Mouse (Mus musculus) embryonic facial prominence, embryonic 15.5 days (tissue): ENCODE results near the gene Cables2. TPM values are rescaled to one million over a fixed set of nuclear protein-coding genes. Genes with fewer than 3 reads are reported as not detected.
A peak's percentile ranks its signal among the peaks of the same experiment; 100 is the strongest.

Source experiments
- ATAC-seq: fragments of 200-750 bp; cut with Nextera tagmentation; 2 replicates; pipeline ENCODE4 v1.8.0; 2017; ENCODE audit warnings: low read depth, moderate TSS enrichment; ENCODE audit not compliant: insufficient number of reproducible peaks, low FRiP score, low TSS enrichment
- H3K27ac ChIP-seq: fragments of 300-500 bp; sonication (generic); replicated peaks from 2 replicates; pipeline ENCODE4 v1.5.1; 2015; ENCODE audit warnings: mild to moderate bottlenecking, inconsistent platforms
- H3K27me3 ChIP-seq: fragments of 300-500 bp; sonication (generic); 2 replicates; pipeline ENCODE4 v1.6.1; 2015; ENCODE audit warnings: inconsistent platforms
- H3K36me3 ChIP-seq: fragments of 300-500 bp; sonication (generic); 2 replicates; pipeline ENCODE4 v1.6.1; 2015; ENCODE audit warnings: mild to moderate bottlenecking, inconsistent platforms
- H3K4me1 ChIP-seq: fragments of 300-500 bp; sonication (generic); 2 replicates; pipeline ENCODE4 v1.6.1; 2015; ENCODE audit warnings: inconsistent platforms
- H3K4me2 ChIP-seq: fragments of 300-500 bp; sonication (generic); replicated peaks from 2 replicates; pipeline ENCODE4 v1.6.1; 2015; ENCODE audit warnings: mild to moderate bottlenecking, inconsistent platforms
- H3K4me3 ChIP-seq: fragments of 300-500 bp; sonication (generic); replicated peaks from 2 replicates; pipeline ENCODE4 v1.5.1; 2015; ENCODE audit warnings: mild to moderate bottlenecking, inconsistent platforms
- H3K9ac ChIP-seq: fragments of 300-500 bp; sonication (generic); 2 replicates; pipeline ENCODE4 v1.6.1; 2015; ENCODE audit warnings: inconsistent platforms
- H3K9me3 ChIP-seq: fragments of 300-500 bp; sonication (generic); replicated peaks from 2 replicates; pipeline ENCODE4 v1.6.1; 2016; ENCODE audit warnings: inconsistent platforms
- WGBS: fragments of 180-500 bp; shearing (Covaris S2); methylation state at CpG from one replicate; pipeline ENCODE4 v1.1.7; 2015; 5-methylcytosine and 5-hydroxymethylcytosine counted together
- polyA plus RNA-seq: library from polyadenylated mRNA; unstranded; fragments of >200 nt; fragmentation: Nextera tagmentation; extraction: Ambion mirVana; gene quantifications from 2 replicates; pipeline ENCODE4 v1.2.1, GENCODE M21; 2015

Cables2 gene
- polyA plus RNA-seq, 1 experiment from 2014 or later, result 14.2 TPM

DNA sequence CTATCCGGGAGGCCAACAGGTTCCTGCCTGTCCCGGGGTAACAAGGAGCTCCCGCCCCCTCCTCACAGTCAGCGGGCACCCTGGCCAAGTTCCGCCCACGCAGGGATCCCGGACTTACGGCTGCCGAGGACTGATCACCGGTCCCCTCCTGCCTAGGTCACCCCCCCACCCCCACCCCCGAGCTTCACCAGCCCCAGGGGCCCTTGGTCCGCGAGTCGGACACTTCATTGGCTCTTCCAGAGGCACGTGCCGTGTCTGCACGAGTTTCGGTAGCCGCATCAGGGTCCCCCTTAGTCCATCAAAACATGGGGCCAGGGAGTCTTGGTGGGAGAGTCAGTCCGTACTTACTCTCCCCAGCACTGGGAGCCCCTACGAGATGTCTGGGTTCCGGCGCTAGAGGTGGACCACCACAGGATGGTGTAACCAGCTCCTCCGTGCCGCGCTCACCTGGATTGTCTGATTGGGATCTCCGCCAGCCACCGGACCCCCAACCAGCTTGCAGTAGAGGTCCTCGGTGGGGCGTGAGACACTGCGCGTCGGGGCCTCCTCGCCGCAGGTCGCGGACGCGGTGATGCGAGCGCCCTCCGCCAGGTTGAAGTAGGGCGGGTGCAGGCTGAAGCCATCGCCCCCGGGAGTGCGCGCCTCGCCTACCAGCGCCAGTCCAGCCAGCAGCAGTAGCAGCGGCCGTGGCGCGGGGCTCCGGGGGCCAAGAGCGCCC is 48.1 kb downstream of the Cables2 start:
- H3K4me1 ChIP-seq, result peaks cover 72% of the 10 kb centered on the region
- 1% methylated on average over 55 of the region's 55 CpGs for WGBS
- H3K27me3 ChIP-seq, result peaks cover 40% of the 10 kb centered on the region
- peak overlapping the region; percentile 51 for H3K9ac ChIP-seq
- H3K9me3 ChIP-seq, result no peaks in the 10 kb centered on the region
- peak overlapping the region; percentile 97 for H3K4me2 ChIP-seq
- peak overlapping the region; percentile 86 for H3K27ac ChIP-seq
- H3K36me3 ChIP-seq, result no peaks in the 10 kb centered on the region
- H3K4me3 ChIP-seq, result peak overlapping the region; percentile 66
- no peak for ATAC-seq

DNA sequence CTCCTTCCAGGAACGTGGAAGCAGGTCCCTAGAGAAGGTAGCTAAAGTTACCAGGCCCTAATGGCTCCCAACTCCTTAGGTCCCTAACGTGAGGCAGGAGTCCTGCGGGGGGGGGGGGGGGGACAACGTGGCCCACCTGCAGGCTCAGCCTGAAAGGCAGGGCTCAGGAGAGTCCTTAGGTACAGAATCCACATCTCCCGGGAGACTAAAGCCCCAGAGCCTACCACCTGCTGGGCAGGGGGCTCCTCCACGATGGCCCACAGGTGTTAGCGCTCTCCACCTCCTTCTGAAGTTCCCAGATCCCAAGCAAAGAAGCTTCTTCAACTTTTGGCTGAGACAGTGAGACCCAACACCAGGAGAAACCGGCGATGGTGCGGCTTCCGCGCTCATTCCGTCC is 48.7 kb downstream of the Cables2 start:
- H3K9ac ChIP-seq, result peak overlapping the region; percentile 51; the same call in 1 of the 2 replicates
- peaks cover 74% of the 10 kb centered on the region for H3K4me1 ChIP-seq
- peak overlapping the region; percentile 66 for H3K4me3 ChIP-seq
- peak overlapping the region; percentile 97 for H3K4me2 ChIP-seq
- WGBS, result under 1% methylated on average over 13 of the region's 13 CpGs
- H3K9me3 ChIP-seq, result no peaks in the 10 kb centered on the region
- H3K27me3 ChIP-seq, result peaks cover 40% of the 10 kb centered on the region
- H3K27ac ChIP-seq, result peak overlapping the region; percentile 86
- H3K36me3 ChIP-seq, result no peaks in the 10 kb centered on the region
- no peak for ATAC-seq

DNA sequence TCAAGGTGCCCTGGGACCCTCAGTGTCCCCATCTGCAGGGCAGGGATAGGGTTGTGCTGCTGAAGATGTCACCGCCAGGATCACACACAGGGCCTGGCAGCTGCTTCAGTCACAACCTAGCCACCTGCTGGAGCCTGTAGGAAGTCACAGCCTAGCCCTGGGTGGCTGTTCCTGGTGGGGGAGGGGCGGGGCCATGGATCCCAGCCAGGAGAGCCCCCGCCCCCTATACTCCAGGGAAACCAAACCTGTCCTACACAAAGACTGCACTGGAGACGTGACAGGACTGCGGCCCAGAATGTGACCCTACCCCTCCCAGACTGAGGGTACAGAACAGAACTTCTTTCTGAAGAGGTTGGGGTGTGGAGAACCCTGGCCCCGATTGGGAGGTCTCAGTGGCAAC is 51.0 kb downstream of the Cables2 start:
- Histone ChIP-seq H3K9me3 (no peaks in the 10 kb centered on the region), H3K4me3 (peak overlapping the region; percentile 66; the same call in 1 of the 2 replicates), H3K4me2 (peak overlapping the region; percentile 97), H3K9ac (no peak overlapping the region), H3K27me3 (peaks cover 37% of the 10 kb centered on the region), H3K27ac (peak overlapping the region; percentile 44; the same call in 1 of the 2 replicates), H3K36me3 (no peaks in the 10 kb centered on the region), H3K4me1 (peaks cover 65% of the 10 kb centered on the region)
- WGBS, result 17% methylated on average over 6 of the region's 6 CpGs
- peak; percentile 53; the same call in 1 of the 2 replicates for ATAC-seq

DNA sequence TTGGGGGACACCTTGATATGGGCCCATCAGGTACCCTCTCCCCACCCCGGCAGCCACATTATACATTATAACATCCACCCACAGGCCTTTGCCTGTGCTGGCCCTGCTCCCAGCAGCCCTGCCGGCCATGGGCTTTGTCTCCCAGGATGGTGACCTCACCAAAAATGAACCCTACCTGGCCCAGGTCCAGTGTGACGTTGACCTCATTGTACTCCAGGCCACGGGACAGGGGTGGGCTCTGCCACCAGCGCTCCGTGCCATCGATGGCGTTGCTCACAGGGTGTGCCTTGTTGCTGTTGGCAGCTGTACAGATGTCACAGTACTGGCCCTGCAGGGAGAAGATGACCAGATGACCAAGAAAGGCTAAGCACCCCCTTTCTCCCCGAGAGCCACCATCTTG is 52.2 kb downstream of the Cables2 start:
- Histone ChIP-seq H3K4me1 (peaks cover 54% of the 10 kb centered on the region), H3K36me3 (no peaks in the 10 kb centered on the region)

DNA sequence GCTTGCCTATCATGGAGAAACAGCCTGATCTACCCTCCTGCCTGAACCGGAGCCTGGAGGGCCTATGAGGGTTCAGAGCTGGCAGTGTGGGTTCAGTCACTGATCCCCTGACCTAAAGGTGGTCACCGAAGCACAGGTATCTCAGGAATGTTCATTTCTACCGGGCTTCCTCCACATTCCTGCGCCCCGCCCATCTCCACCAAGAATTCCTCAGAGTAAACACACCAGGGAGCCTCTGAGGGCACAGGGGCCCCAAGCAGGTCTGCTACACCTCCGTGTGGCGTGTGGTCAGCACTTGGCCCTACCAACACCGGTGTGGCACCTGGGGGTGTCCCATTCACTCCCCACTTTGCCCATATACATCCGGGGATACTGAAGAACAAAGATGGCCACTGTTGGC is 53.1 kb downstream of the Cables2 start:
- Histone ChIP-seq H3K4me2 (no peak overlapping the region), H3K4me1 (peaks cover 48% of the 10 kb centered on the region), H3K36me3 (no peaks in the 10 kb centered on the region), H3K27me3 (peaks cover 20% of the 10 kb centered on the region), H3K9ac (no peak overlapping the region), H3K27ac (no peak overlapping the region), H3K4me3 (no peak overlapping the region), H3K9me3 (no peaks in the 10 kb centered on the region)
- ATAC-seq, result no peak
- 62% methylated on average over 9 of the region's 9 CpGs for WGBS

More for the DNA sequence above, 52.2 kb downstream of the Cables2 start:
- Histone ChIP-seq H3K27me3 (peaks cover 29% of the 10 kb centered on the region), H3K4me2 (no peak overlapping the region), H3K27ac (no peak overlapping the region), H3K9me3 (no peaks in the 10 kb centered on the region), H3K9ac (no peak overlapping the region), H3K4me3 (no peak overlapping the region)
- WGBS, result 90% methylated on average over 9 of the region's 9 CpGs
- ATAC-seq, result no peak

DNA sequence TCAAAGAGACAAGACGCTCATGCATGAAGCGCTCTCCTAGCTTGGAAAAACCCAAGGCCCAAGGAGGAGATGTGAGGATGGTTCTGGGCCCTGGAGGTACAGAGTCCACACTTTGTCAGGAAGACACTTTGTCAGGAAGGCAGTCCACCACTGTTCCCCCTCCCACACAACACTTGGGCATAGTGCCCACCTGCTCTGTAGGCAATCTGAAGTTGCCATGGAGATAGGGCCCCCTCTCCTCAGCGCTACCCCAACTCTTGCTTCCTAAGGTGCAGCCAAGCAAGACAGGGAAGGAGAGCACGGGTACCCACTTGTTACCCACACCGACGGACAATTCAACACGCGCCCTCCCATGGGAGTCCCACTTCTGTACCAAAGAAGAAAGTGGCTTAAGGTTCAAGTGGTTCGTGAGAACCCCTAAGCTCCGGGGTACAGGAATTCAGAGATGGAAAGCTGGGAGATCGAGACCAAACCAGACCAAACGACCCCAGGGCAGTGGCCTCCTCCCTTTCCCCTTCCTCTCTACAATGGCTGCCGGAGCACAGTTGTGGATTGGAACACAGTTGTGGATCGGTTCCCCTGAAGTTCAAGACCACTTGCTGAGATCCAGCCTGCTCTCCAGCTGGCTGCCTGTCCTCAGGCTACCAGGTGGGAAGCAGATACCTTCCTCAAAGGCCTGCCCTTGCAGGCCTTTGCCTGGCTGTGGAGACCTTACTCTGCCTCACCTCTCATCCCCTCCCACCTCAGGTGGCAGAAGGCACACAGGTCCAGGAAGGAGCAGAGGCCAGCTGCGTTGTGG is 54.0 kb downstream of the Cables2 start:
- H3K4me2 ChIP-seq, result no peak overlapping the region
- H3K9ac ChIP-seq, result no peak overlapping the region
- no peak for ATAC-seq
- H3K27me3 ChIP-seq, result peaks cover 12% of the 10 kb centered on the region
- H3K4me1 ChIP-seq, result peaks cover 48% of the 10 kb centered on the region
- H3K36me3 ChIP-seq, result no peaks in the 10 kb centered on the region
- no peak overlapping the region for H3K4me3 ChIP-seq
- no peaks in the 10 kb centered on the region for H3K9me3 ChIP-seq
- 68% methylated on average over 15 of the region's 15 CpGs for WGBS
- peak overlapping the region; percentile 35 for H3K27ac ChIP-seq

DNA sequence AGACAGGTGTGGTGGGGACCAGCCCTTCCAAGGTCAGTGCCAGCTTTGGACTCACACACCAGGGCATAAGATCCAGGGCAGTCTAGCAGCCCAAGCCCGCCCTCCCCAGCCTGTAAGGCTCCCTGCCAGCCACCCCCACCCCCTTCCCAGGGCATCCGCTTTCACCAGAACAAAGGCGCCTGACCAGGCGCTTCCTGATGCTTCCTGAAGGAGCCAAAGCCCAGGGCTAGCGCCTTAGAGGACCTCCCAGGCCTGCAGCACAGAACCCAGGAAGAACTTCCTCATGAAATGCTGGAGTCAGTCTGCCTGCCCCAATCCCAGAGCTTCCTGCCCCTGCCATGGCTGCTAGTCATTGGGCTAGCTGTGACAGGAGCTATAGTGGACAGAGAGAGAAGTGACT is 54.6 kb downstream of the Cables2 start:
- WGBS, result 31% methylated on average over 5 of the region's 5 CpGs
- peaks cover 46% of the 10 kb centered on the region for H3K4me1 ChIP-seq
- H3K27me3 ChIP-seq, result peaks cover 6% of the 10 kb centered on the region
- H3K9me3 ChIP-seq, result no peaks in the 10 kb centered on the region
- H3K36me3 ChIP-seq, result no peaks in the 10 kb centered on the region
- no peak for ATAC-seq
- peak overlapping the region; percentile 35 for H3K27ac ChIP-seq
- no peak overlapping the region for H3K4me2 ChIP-seq
- no peak overlapping the region for H3K9ac ChIP-seq
- no peak overlapping the region for H3K4me3 ChIP-seq

DNA sequence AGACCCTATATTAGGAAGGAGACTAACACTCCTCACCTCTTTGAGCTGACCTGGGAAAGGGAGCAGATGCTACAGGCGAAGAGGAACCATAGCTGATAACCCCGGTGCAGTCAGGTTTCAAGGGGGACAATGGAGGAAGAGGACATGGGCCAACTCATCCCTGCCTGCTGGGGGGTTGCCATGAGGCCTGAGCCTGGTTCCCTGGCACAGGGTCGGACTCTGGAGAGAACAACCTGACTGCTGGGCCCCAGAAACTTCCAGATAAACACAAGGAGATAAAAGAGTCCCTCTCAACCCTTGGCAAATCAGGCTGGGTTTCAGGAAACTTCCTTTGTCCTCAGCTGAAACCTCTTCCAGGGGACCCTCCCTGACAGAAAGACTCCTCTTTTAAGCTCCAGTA is 55.1 kb downstream of the Cables2 start:
- Histone ChIP-seq H3K27me3 (peaks cover 2% of the 10 kb centered on the region), H3K9me3 (no peaks in the 10 kb centered on the region), H3K27ac (0 out of 2 replicates have a peak overlapping the region, but pooled peaks have one; percentile 35), H3K4me3 (no peak overlapping the region), H3K4me2 (no peak overlapping the region), H3K4me1 (peaks cover 45% of the 10 kb centered on the region), H3K9ac (no peak overlapping the region), H3K36me3 (no peaks in the 10 kb centered on the region)
- 76% methylated on average over 3 of the region's 3 CpGs for WGBS
- ATAC-seq, result no peak

DNA sequence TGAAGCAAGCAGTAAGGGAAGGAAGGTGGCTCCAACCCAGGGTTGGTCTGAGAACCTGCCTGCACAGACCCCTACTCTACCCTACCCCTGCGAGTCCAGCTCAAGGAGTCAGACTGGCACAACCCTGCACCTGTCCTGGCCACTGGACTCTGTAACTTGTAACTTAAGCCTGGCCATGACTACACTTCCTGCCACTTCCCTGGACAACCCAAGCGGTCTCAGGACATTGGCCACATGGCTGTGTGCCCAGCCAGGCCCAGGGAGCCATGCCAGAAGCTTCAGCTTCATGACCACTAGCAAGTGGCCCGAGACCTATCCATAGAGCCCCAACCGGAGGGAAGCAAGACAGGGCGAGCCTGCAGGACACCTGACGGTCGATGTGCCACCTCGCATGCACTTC is 55.7 kb downstream of the Cables2 start:
- Histone ChIP-seq H3K4me1 (peaks cover 39% of the 10 kb centered on the region), H3K27ac (0 out of 2 replicates have a peak overlapping the region, but pooled peaks have one; percentile 35), H3K4me3 (no peak overlapping the region), H3K27me3 (no peaks in the 10 kb centered on the region), H3K9ac (no peak overlapping the region), H3K36me3 (no peaks in the 10 kb centered on the region), H3K4me2 (no peak overlapping the region), H3K9me3 (no peaks in the 10 kb centered on the region)
- no peak for ATAC-seq
- 82% methylated on average over 8 of the region's 8 CpGs for WGBS

DNA sequence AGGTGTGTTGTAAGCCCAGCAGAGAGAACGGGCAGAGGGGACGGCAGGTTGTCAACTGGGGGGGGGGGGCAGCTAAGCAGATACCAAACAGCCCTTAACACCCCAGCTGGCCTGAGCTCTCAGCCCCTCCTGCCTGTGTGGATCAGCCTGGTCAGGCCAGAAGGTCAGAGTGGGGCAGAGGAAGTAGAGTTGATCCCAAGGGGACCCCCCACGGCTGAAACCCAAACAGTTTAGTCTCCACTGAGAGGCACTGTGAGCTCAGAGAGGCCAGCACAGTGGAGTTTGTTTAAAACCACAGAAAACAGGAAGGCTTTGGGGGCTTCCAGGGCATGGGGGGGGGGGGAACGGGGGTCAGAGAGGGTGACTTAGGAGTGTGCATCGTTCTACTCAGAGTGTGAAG is 56.4 kb downstream of the Cables2 start:
- 51% methylated on average over 5 of the region's 5 CpGs for WGBS
- Histone ChIP-seq H3K9ac (no peak overlapping the region), H3K36me3 (no peaks in the 10 kb centered on the region), H3K9me3 (no peaks in the 10 kb centered on the region), H3K4me1 (peaks cover 32% of the 10 kb centered on the region), H3K4me3 (no peak overlapping the region), H3K27ac (no peak overlapping the region), H3K27me3 (no peaks in the 10 kb centered on the region), H3K4me2 (no peak overlapping the region)
- no peak for ATAC-seq

DNA sequence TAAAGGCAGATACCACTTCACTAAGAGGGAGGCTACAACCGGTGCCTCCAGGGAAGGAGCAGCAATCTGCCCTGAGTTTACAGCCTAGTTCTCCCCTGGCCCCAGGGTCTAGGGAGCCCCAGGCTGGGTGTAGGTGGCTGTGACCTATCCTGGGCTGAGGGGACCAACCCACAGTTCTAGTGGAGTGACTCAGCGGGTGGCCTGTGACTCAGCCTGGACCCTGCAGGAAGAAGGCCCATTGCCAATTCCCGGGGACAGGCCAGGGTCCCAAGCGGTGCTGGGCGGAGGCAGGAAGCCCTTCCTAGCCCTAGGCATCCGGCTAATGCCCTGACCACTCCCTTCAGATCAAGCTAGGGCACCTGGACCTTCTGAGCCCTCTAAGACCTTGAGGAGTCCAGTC is 57.3 kb downstream of the Cables2 start:
- no peak overlapping the region for H3K4me3 ChIP-seq
- WGBS, result 65% methylated on average over 6 of the region's 6 CpGs
- no peaks in the 10 kb centered on the region for H3K27me3 ChIP-seq
- H3K9me3 ChIP-seq, result no peaks in the 10 kb centered on the region
- H3K36me3 ChIP-seq, result no peaks in the 10 kb centered on the region
- no peak overlapping the region for H3K27ac ChIP-seq
- H3K9ac ChIP-seq, result no peak overlapping the region
- H3K4me2 ChIP-seq, result no peak overlapping the region
- no peak for ATAC-seq
- H3K4me1 ChIP-seq, result peaks cover 31% of the 10 kb centered on the region
